Mouse (Mus musculus) thymus, adult 2 months (tissue): ENCODE measurements around the gene Itpr1. TPM values are rescaled to one million over a fixed set of nuclear protein-coding genes. Genes with fewer than 3 reads are reported as not detected.
A peak's percentile ranks its signal among the peaks of the same experiment; 100 is the strongest.

ENCODE experiments used
- DNase-seq: peaks from one replicate; pipeline ENCODE4 v3.0.0; 2021
- H3K27ac ChIP-seq: fragments of 200-500 bp; 2 replicates; pipeline ENCODE4 v1.5.1; 2012; ENCODE audit warnings: low read length, control low read depth; ENCODE audit not compliant: control insufficient read depth, insufficient read depth
- H3K27me3 ChIP-seq: fragments of 200-500 bp; 2 replicates; pipeline ENCODE4 v1.6.1; 2012; ENCODE audit warnings: mild to moderate bottlenecking, low read length, moderate library complexity, mixed read lengths; ENCODE audit not compliant: control insufficient read depth, insufficient read depth
- H3K36me3 ChIP-seq: fragments of 200-500 bp; 2 replicates; pipeline ENCODE4 v1.6.1; 2012; ENCODE audit warnings: mild to moderate bottlenecking, low read length, moderate library complexity; ENCODE audit not compliant: control insufficient read depth, insufficient read depth
- H3K4me1 ChIP-seq: fragments of 200-500 bp; replicated peaks from 2 replicates; pipeline ENCODE4 v1.6.1; 2012; ENCODE audit warnings: low read length; ENCODE audit not compliant: control insufficient read depth, insufficient read depth
- H3K4me3 ChIP-seq: fragments of 200-500 bp; 2 replicates; pipeline ENCODE4 v1.5.1; 2012; ENCODE audit warnings: mild to moderate bottlenecking, low read length, control low read depth, moderate library complexity; ENCODE audit not compliant: control insufficient read depth, insufficient read depth
- CTCF ChIP-seq: fragments of 200-500 bp; IDR thresholded peaks from 2 replicates; pipeline ENCODE4 v1.5.1; 2012; ENCODE audit warnings: mild to moderate bottlenecking, control low read depth, low read length, moderate library complexity, borderline replicate concordance; ENCODE audit not compliant: control insufficient read depth, poor library complexity, insufficient read depth; ENCODE audit errors: extremely low read depth
- POLR2A ChIP-seq: fragments of 200-500 bp; IDR thresholded peaks from 2 replicates; pipeline ENCODE4 v1.6.1; 2012; ENCODE audit warnings: mild to moderate bottlenecking, low read length, control low read depth, moderate library complexity; ENCODE audit not compliant: control insufficient read depth, poor library complexity, insufficient read depth; ENCODE audit errors: extremely low read depth
- WGBS: fragments of 180-500 bp; shearing (Covaris S2); methylation state at CpG from one replicate; pipeline ENCODE4 v1.1.7; 2018; 5-methylcytosine and 5-hydroxymethylcytosine counted together
- polyA plus RNA-seq: library from polyadenylated mRNA; depleted of rRNA; stranded (reverse); fragments of >200 nt; gene quantifications from 2 replicates; pipeline ENCODE4 v1.2.3, GENCODE M21; 2012

Itpr1 gene
- polyA plus RNA-seq, 1 experiment, result 28.8 TPM

- H3K27ac ChIP-seq, result no peak overlapping the region
- no peak for DNase-seq
- H3K27me3 ChIP-seq, result no peaks in the 10 kb centered on the region
- H3K36me3 ChIP-seq, result peaks cover 4% of the 10 kb centered on the region; the same call in 1 of the 2 replicates
- 100% methylated on average over 1 of the region's 1 CpGs for WGBS
- peaks cover 4% of the 10 kb centered on the region; the same call in 1 of the 2 replicates for H3K4me1 ChIP-seq
- TF ChIP-seq CTCF, result no peak
- no peak for TF ChIP-seq POLR2A
- no peak overlapping the region for H3K4me3 ChIP-seq
Measured at GRCm38 (mm10) chr6:108172219-108172618, 40.7 kb upstream of the Itpr1 start.

- TF ChIP-seq POLR2A, result no peak
- TF ChIP-seq CTCF, result no peak
- 98% methylated on average over 3 of the region's 3 CpGs for WGBS
- DNase-seq, result no peak
Measured at GRCm38 (mm10) chr6:108174181-108174580, 38.7 kb upstream of the Itpr1 start.

GRCm38 (mm10) chr6:108179087-108179486 is 33.8 kb upstream of the Itpr1 start:
- Histone ChIP-seq H3K27me3 (no peaks in the 10 kb centered on the region), H3K4me3 (no peak overlapping the region), H3K27ac (no peak overlapping the region), H3K36me3 (no peaks in the 10 kb centered on the region), H3K4me1 (no peaks in the 10 kb centered on the region)
- TF ChIP-seq POLR2A (no peak), CTCF (no peak)
- DNase-seq, result no peak
- WGBS, result 65% methylated on average over 2 of the region's 2 CpGs

More at GRCm38 (mm10) chr6:108174181-108174580, 38.7 kb upstream of the Itpr1 start:
- Histone ChIP-seq H3K36me3 (peaks cover 4% of the 10 kb centered on the region; the same call in 1 of the 2 replicates), H3K27ac (no peak overlapping the region), H3K4me3 (no peak overlapping the region), H3K27me3 (no peaks in the 10 kb centered on the region), H3K4me1 (no peaks in the 10 kb centered on the region)

GRCm38 (mm10) chr6:108184847-108185684 is 27.8 kb upstream of the Itpr1 start, which contains the start of gene Sumf1:
Gene Sumf1 (minus strand): TSS chr6:108185582.
- peak; percentile 92 for DNase-seq
- Histone ChIP-seq H3K4me3 (peak within 1 kb of the TSS; percentile 99), H3K36me3 (no peaks in the 10 kb centered on the region), H3K4me1 (peaks cover 5% of the 10 kb centered on the region), H3K27ac (no peak within 1 kb of the TSS), H3K27me3 (no peaks in the 10 kb centered on the region)
- TF ChIP-seq CTCF, result 0 out of 2 replicates have a peak, but pooled peaks have one; percentile 19
- no peak for TF ChIP-seq POLR2A
- 6% methylated on average over 49 of the region's 49 CpGs for WGBS

GRCm38 (mm10) chr6:108185685-108186009 is 27.2 kb upstream of the Itpr1 start:
- WGBS, result 13% methylated on average over 4 of the region's 4 CpGs
- DNase-seq, result no peak
- TF ChIP-seq POLR2A, result no peak
- TF ChIP-seq CTCF, result no peak
- Histone ChIP-seq H3K27ac (no peak overlapping the region), H3K27me3 (no peaks in the 10 kb centered on the region), H3K36me3 (no peaks in the 10 kb centered on the region), H3K4me1 (peaks cover 5% of the 10 kb centered on the region), H3K4me3 (peak overlapping the region; percentile 99; the same call in 1 of the 2 replicates)

GRCm38 (mm10) chr6:108190690-108191089 is 22.2 kb upstream of the Itpr1 start:
- Histone ChIP-seq H3K27ac (no peak overlapping the region), H3K27me3 (no peaks in the 10 kb centered on the region), H3K36me3 (no peaks in the 10 kb centered on the region), H3K4me1 (no peaks in the 10 kb centered on the region), H3K4me3 (no peak overlapping the region)
- no peak for DNase-seq
- 97% methylated on average over 1 of the region's 1 CpGs for WGBS
- TF ChIP-seq POLR2A (no peak), CTCF (no peak)

GRCm38 (mm10) chr6:108192632-108193031 is 20.3 kb upstream of the Itpr1 start:
- TF ChIP-seq POLR2A (no peak), CTCF (no peak)
- Histone ChIP-seq H3K27ac (no peak overlapping the region), H3K27me3 (no peaks in the 10 kb centered on the region), H3K36me3 (no peaks in the 10 kb centered on the region), H3K4me1 (no peaks in the 10 kb centered on the region), H3K4me3 (no peak overlapping the region)
- DNase-seq, result no peak
- 15% methylated on average over 4 of the region's 4 CpGs for WGBS
